Mouse (Mus musculus): ENCODE results near the gene Plpp1.

- TF ChIP-seq CTCF (IDR thresholded peaks at IDR 0.05; ENCODE audit: borderline replicate concordance, control insufficient read depth, extremely low read depth, insufficient read depth, low read length, poor library complexity) = no peak
- TF ChIP-seq POLR2A (IDR thresholded peaks at IDR 0.05; ENCODE audit: control insufficient read depth, extremely low read depth, insufficient read depth, low read length, poor library complexity) = no peak
Measured at GRCm38 (mm10) chr13:112805529-112805928, 4.9 kb downstream of the Plpp1 start.
